Mouse (Mus musculus): ENCODE measurements around the gene Tgfbr3l. TPM values are rescaled to one million over a fixed set of nuclear protein-coding genes. Genes with fewer than 3 reads are reported as not detected.

Tgfbr3l gene
- polyA plus RNA-seq, 1 experiment from 2014 or later = 4.7 TPM

DNA sequence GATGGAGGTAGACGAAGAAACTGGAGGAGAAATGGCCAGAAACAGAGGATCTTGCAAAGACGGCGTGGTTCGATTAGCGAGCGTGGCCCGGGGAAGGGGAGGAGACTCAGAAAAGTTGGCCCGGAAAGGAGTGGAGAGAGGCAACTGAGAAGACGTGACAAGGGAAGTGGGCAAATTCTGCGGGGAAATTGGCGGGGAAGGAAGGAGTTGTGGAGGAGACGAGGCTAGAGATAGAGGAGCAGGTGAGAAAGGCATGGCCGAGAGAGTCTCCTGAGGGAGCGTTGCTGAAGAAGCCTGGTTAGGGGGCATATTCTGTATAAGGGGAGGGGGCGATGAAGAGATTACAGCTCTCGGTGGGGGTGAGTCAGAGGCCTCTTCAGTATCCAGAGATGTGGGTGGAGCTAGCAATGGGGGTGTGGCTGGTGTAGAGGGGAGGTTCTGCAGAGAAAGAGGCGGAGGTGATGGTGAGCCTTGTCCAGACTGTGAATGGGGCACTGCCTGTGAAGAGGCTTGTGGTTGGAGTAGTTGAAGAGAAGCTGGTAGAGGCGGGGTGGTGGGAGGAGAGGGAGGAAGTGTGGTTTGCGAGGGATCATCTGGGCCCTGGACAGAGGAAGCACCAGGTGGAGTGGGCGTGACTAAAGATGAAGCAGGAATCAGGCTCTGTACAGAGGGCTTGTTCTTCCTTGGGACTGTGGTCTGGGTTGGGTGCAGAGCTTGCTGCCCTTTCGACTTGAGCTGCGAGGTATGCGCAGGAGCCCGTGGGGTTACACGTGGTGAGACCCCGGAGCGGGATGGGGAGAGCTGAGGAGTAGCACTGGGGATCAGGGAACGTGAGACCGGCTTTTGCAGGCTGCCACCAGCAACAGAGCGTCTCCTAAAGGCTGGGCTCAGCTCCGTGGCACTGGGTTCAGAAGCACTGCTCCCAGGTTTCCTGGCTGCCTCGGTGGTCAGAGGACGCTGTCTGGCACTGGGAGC, 33.7 kb upstream of the Tgfbr3l start:
- peak overlapping the region; percentile 34 for H3K4me3 ChIP-seq (ENCODE audit: low read length)
- no peaks in the 10 kb centered on the region for H3K9me3 ChIP-seq (ENCODE audit: control insufficient read depth, low read length)
- H3K4me1 ChIP-seq (ENCODE audit: control insufficient read depth, insufficient read depth, low read length) = peaks cover 7% of the 10 kb centered on the region; the same call in 1 of the 2 replicates
- H3K27ac ChIP-seq (ENCODE audit: low read depth, low read length) = no peak overlapping the region
- H3K27me3 ChIP-seq (ENCODE audit: control insufficient read depth, insufficient read depth, low read length) = peaks cover 37% of the 10 kb centered on the region
- H3K9ac ChIP-seq (ENCODE audit: low read depth, low read length) = no peak overlapping the region
- H3K4me2 ChIP-seq (replicated peaks; ENCODE audit: low read depth, low read length) = peak overlapping the region; percentile 53
- H3K36me3 ChIP-seq (ENCODE audit: control insufficient read depth, insufficient read depth, low read length) = no peaks in the 10 kb centered on the region
- 12% methylated on average over 33 of the region's 33 CpGs for WGBS
- peak; percentile 48 for ATAC-seq (ENCODE audit: low FRiP score, low TSS enrichment)

- H3K27ac ChIP-seq (ENCODE audit: low read depth, low read length) = no peak overlapping the region
- peak overlapping the region; percentile 69; the same call in 1 of the 2 replicates for H3K9ac ChIP-seq (ENCODE audit: low read depth, low read length)
- WGBS = 5% methylated on average over 18 of the region's 18 CpGs
Observed at GRCm38 (mm10) chr8:4216296-4216695, 31.7 kb upstream of the Tgfbr3l start.

GRCm38 (mm10) chr8:4216791-4217621, 31.0 kb upstream of the Tgfbr3l start, which contains the start of gene Prr36:
Prr36 (minus strand) TSS chr8:4217459.
- peak within 1 kb of the TSS; percentile 69 for H3K9ac ChIP-seq (ENCODE audit: low read depth, low read length)
- ATAC-seq (ENCODE audit: low FRiP score, low TSS enrichment) = peak; percentile 68
- peaks cover 37% of the 10 kb centered on the region for H3K27me3 ChIP-seq (ENCODE audit: control insufficient read depth, insufficient read depth, low read length)
- H3K4me3 ChIP-seq (ENCODE audit: low read length) = peak within 1 kb of the TSS; percentile 55
- peak within 1 kb of the TSS; percentile 89 for H3K4me2 ChIP-seq (replicated peaks; ENCODE audit: low read depth, low read length)
- peak within 1 kb of the TSS; percentile 30; the same call in 1 of the 2 replicates for H3K27ac ChIP-seq (ENCODE audit: low read depth, low read length)
- no peaks in the 10 kb centered on the region for H3K36me3 ChIP-seq (ENCODE audit: control insufficient read depth, insufficient read depth, low read length)
- WGBS = 1% methylated on average over 44 of the region's 44 CpGs
- peaks cover 7% of the 10 kb centered on the region; the same call in 1 of the 2 replicates for H3K4me1 ChIP-seq (ENCODE audit: control insufficient read depth, insufficient read depth, low read length)
- H3K9me3 ChIP-seq (ENCODE audit: control insufficient read depth, low read length) = no peaks in the 10 kb centered on the region

More at GRCm38 (mm10) chr8:4216296-4216695, 31.7 kb upstream of the Tgfbr3l start:
- H3K4me2 ChIP-seq (replicated peaks; ENCODE audit: low read depth, low read length) = peak overlapping the region; percentile 89
- H3K4me1 ChIP-seq (ENCODE audit: control insufficient read depth, insufficient read depth, low read length) = peaks cover 7% of the 10 kb centered on the region; the same call in 1 of the 2 replicates
- no peak for ATAC-seq (ENCODE audit: low FRiP score, low TSS enrichment)
- H3K36me3 ChIP-seq (ENCODE audit: control insufficient read depth, insufficient read depth, low read length) = no peaks in the 10 kb centered on the region
- H3K27me3 ChIP-seq (ENCODE audit: control insufficient read depth, insufficient read depth, low read length) = peaks cover 37% of the 10 kb centered on the region
- no peaks in the 10 kb centered on the region for H3K9me3 ChIP-seq (ENCODE audit: control insufficient read depth, low read length)
- peak overlapping the region; percentile 55 for H3K4me3 ChIP-seq (ENCODE audit: low read length)

- Histone ChIP-seq H3K27me3 (ENCODE audit: control insufficient read depth, insufficient read depth, low read length) (peaks cover 35% of the 10 kb centered on the region), H3K9me3 (ENCODE audit: control insufficient read depth, low read length) (no peaks in the 10 kb centered on the region), H3K36me3 (ENCODE audit: control insufficient read depth, insufficient read depth, low read length) (no peaks in the 10 kb centered on the region), H3K4me3 (ENCODE audit: low read length) (no peak overlapping the region), H3K9ac (ENCODE audit: low read depth, low read length) (no peak overlapping the region), H3K4me2 (replicated peaks; ENCODE audit: low read depth, low read length) (no peak overlapping the region), H3K27ac (ENCODE audit: low read depth, low read length) (no peak overlapping the region), H3K4me1 (ENCODE audit: control insufficient read depth, insufficient read depth, low read length) (0 out of 2 replicates have a peak, but pooled peaks cover 3% of the 10 kb centered on the region)
- 84% methylated on average over 3 of the region's 3 CpGs for WGBS
- no peak for ATAC-seq (ENCODE audit: low FRiP score, low TSS enrichment)
Observed at GRCm38 (mm10) chr8:4219617-4220016, 28.4 kb upstream of the Tgfbr3l start.

DNA sequence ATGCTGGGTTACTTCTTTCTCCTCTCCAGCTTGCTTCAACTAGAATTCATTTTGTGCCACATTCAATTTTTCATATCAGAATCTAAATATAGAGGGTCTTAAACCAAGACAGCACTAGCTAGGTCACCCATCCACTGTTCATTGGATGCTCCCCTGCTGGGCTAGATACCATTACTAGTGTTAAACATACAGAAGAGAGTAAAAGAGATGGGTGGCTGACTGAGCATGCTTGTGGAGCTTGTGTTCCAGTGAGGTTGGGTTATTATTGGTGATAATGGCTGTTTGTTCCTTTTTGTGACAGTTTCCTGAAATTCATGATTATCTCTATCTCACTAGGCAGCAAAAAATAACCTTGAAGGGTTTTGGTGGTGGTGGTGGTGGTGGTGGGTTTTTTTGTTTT, 26.0 kb upstream of the Tgfbr3l start:
- no peak overlapping the region for H3K9ac ChIP-seq (ENCODE audit: low read depth, low read length)
- peaks cover 12% of the 10 kb centered on the region for H3K27me3 ChIP-seq (ENCODE audit: control insufficient read depth, insufficient read depth, low read length)
- no peak overlapping the region for H3K4me2 ChIP-seq (replicated peaks; ENCODE audit: low read depth, low read length)
- no peak overlapping the region for H3K27ac ChIP-seq (ENCODE audit: low read depth, low read length)
- H3K4me3 ChIP-seq (ENCODE audit: low read length) = no peak overlapping the region
- H3K36me3 ChIP-seq (ENCODE audit: control insufficient read depth, insufficient read depth, low read length) = no peaks in the 10 kb centered on the region
- H3K9me3 ChIP-seq (ENCODE audit: control insufficient read depth, low read length) = no peaks in the 10 kb centered on the region
- 0 out of 2 replicates have a peak, but pooled peaks cover 3% of the 10 kb centered on the region for H3K4me1 ChIP-seq (ENCODE audit: control insufficient read depth, insufficient read depth, low read length)
- no peak for ATAC-seq (ENCODE audit: low FRiP score, low TSS enrichment)

DNA sequence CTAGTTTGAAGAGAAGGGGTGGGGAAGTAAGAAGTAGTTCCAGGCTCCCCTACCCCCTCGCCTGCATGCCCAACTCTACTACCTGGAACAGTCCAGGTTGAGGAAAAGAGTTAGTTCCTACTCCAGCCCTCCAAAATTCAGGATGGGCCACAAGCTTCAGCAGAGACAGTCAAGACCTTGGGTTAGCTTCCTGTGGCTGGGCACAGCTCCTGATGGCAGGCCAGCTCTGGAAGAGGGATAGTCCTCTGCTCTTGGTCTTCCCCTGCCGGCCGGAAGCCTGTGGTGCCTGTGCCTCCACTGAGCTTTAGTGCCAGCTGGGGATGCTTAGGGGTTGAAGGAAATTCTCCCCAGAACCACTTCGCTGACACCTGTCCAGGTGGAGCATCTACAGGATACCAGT, 21.7 kb upstream of the Tgfbr3l start:
- Histone ChIP-seq H3K27ac (ENCODE audit: low read depth, low read length) (no peak overlapping the region), H3K9me3 (ENCODE audit: control insufficient read depth, low read length) (no peaks in the 10 kb centered on the region), H3K4me3 (ENCODE audit: low read length) (peak overlapping the region; percentile 26), H3K4me2 (replicated peaks; ENCODE audit: low read depth, low read length) (peak overlapping the region; percentile 49), H3K4me1 (ENCODE audit: control insufficient read depth, insufficient read depth, low read length) (0 out of 2 replicates have a peak, but pooled peaks cover 3% of the 10 kb centered on the region), H3K36me3 (ENCODE audit: control insufficient read depth, insufficient read depth, low read length) (no peaks in the 10 kb centered on the region), H3K27me3 (ENCODE audit: control insufficient read depth, insufficient read depth, low read length) (no peaks in the 10 kb centered on the region; the same call in none of the 2 replicates), H3K9ac (ENCODE audit: low read depth, low read length) (0 out of 2 replicates have a peak overlapping the region, but pooled peaks have one; percentile 25)
- 17% methylated on average over 4 of the region's 4 CpGs for WGBS
- peak; percentile 36; the same call in 1 of the 2 replicates for ATAC-seq (ENCODE audit: low FRiP score, low TSS enrichment)

DNA sequence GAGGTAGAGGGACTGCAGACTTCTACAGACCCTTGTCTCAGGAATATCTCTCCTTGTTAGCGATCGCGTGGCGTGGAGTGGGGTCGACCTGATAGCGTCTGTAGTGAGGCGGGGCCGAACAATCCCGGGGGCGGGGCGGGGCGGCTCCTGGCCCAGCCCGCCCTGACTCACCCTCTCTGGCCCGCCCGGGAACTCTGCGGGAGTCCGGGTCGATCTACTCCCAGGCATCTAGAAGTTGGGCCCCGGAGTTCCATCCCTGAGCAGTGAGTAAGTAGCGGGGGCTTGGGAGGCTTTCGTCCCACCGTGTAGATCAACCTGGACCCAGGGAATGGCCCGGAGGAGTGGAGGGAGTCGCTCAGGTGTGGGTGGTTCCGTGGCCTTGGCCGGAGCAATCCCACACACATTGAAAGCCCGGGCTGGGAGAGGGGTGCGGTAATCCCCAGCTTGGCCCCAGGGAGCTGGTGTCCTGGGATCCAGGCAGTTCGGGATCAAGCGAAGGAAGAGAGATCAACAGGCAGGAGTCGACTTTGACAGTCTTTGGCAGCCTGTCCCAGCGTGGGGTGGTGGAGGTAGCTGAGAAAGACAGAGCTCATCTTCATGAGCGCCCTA, 21.2 kb upstream of the Tgfbr3l start, which contains the start of gene Lrrc8e:
Lrrc8e (plus strand) TSS at position 89 of the 609 bp plus-strand sequence.
- Histone ChIP-seq H3K27me3 (ENCODE audit: control insufficient read depth, insufficient read depth, low read length) (no peaks in the 10 kb centered on the region; the same call in none of the 2 replicates), H3K27ac (ENCODE audit: low read depth, low read length) (no peak within 1 kb of the TSS), H3K9ac (ENCODE audit: low read depth, low read length) (peak within 1 kb of the TSS; percentile 25; the same call in 1 of the 2 replicates), H3K36me3 (ENCODE audit: control insufficient read depth, insufficient read depth, low read length) (no peaks in the 10 kb centered on the region), H3K4me3 (ENCODE audit: low read length) (peak within 1 kb of the TSS; percentile 26), H3K9me3 (ENCODE audit: control insufficient read depth, low read length) (no peaks in the 10 kb centered on the region), H3K4me1 (ENCODE audit: control insufficient read depth, insufficient read depth, low read length) (0 out of 2 replicates have a peak, but pooled peaks cover 3% of the 10 kb centered on the region), H3K4me2 (replicated peaks; ENCODE audit: low read depth, low read length) (peak within 1 kb of the TSS; percentile 49)
- ATAC-seq (ENCODE audit: low FRiP score, low TSS enrichment) = peak; percentile 74
- 4% methylated on average over 33 of the region's 33 CpGs for WGBS

- Histone ChIP-seq H3K4me3 (ENCODE audit: low read length) (no peak overlapping the region), H3K9ac (ENCODE audit: low read depth, low read length) (no peak overlapping the region), H3K4me1 (ENCODE audit: control insufficient read depth, insufficient read depth, low read length) (0 out of 2 replicates have a peak, but pooled peaks cover 3% of the 10 kb centered on the region), H3K36me3 (ENCODE audit: control insufficient read depth, insufficient read depth, low read length) (no peaks in the 10 kb centered on the region), H3K4me2 (replicated peaks; ENCODE audit: low read depth, low read length) (no peak overlapping the region), H3K27ac (ENCODE audit: low read depth, low read length) (no peak overlapping the region), H3K27me3 (ENCODE audit: control insufficient read depth, insufficient read depth, low read length) (no peaks in the 10 kb centered on the region; the same call in none of the 2 replicates), H3K9me3 (ENCODE audit: control insufficient read depth, low read length) (no peaks in the 10 kb centered on the region)
- WGBS = 94% methylated on average over 4 of the region's 4 CpGs
- ATAC-seq (ENCODE audit: low FRiP score, low TSS enrichment) = no peak
Observed at GRCm38 (mm10) chr8:4227919-4228318, 20.1 kb upstream of the Tgfbr3l start.

Data from kidney, embryonic 14.5 days (tissue).